Mouse (Mus musculus) liver, adult 2 months (tissue): Measurements from ENCODE around the gene Rasal2.

Experiments used
- CTCF ChIP-seq: fragments of 200-500 bp; IDR thresholded peaks from 2 replicates; pipeline ENCODE4 v1.5.1; 2011; ENCODE audit warnings: low read depth, low read length, control low read depth
- POLR2A ChIP-seq: fragments of 200-500 bp; IDR thresholded peaks from 2 replicates; pipeline ENCODE4 v1.6.1; 2011; ENCODE audit warnings: low read length, control low read depth; ENCODE audit not compliant: insufficient read depth; ENCODE audit errors: extremely low read depth

GRCm38 (mm10) chr1:157415771-157416170 lies 3.4 kb upstream of the Rasal2 start:
- no peak for TF ChIP-seq POLR2A
- no peak for TF ChIP-seq CTCF
